Mouse (Mus musculus): Measurements from ENCODE around the gene Prkg2. TPM values are rescaled to one million over a fixed set of nuclear protein-coding genes. Genes with fewer than 3 reads are reported as not detected.

Gene Prkg2
- polyA plus RNA-seq, 1 experiment from 2014 or later, result 0.05 TPM

DNA sequence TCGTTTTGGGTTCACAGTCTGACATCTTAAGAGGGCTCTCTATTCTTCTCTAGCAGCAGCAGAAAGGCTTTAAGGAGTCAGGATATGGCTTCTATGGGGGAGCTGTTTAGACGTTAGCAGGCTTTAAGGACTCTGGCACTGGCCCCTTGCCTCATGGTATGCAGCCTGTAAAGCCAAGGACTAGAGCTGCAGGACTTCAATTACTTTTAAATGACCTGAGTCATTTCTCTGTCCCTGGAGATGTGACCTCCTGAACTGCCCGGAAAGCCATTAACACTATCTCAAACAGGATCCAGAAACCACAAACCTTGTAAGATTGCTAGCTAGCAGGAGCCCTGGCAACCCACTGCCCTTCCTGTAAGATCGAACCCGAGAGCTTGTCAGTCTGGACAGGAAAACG lies 96.4 kb downstream of the Prkg2 start:
- Histone ChIP-seq H3K4me1 (replicated peaks) (no peaks in the 10 kb centered on the region), H3K4me3 (replicated peaks) (no peak overlapping the region), H3K9me3 (replicated peaks) (no peaks in the 10 kb centered on the region), H3K27me3 (no peaks in the 10 kb centered on the region), H3K36me3 (no peaks in the 10 kb centered on the region), H3K4me2 (no peak overlapping the region), H3K27ac (no peak overlapping the region), H3K9ac (no peak overlapping the region)
- WGBS (ENCODE audit: insufficient replicate concordance), result 7% methylated on average over 6 of the region's 6 CpGs
- ATAC-seq (ENCODE audit: low read depth) (no peak), DNase-seq (no peak)

GRCm38 (mm10) chr5:98939631-98940208 lies 97.4 kb downstream of the Prkg2 start:
- Histone ChIP-seq H3K4me3 (replicated peaks) (no peak overlapping the region), H3K9me3 (replicated peaks) (no peaks in the 10 kb centered on the region), H3K27me3 (no peaks in the 10 kb centered on the region), H3K4me2 (no peak overlapping the region), H3K9ac (no peak overlapping the region), H3K36me3 (no peaks in the 10 kb centered on the region), H3K4me1 (replicated peaks) (no peaks in the 10 kb centered on the region), H3K27ac (no peak overlapping the region)
- 57% methylated on average over 6 of the region's 6 CpGs for WGBS (ENCODE audit: insufficient replicate concordance)
- DNase-seq, result no peak
- ATAC-seq (ENCODE audit: low read depth), result no peak

- ATAC-seq (ENCODE audit: low read depth) (no peak), DNase-seq (no peak)
- H3K4me1 ChIP-seq (replicated peaks), result no peaks in the 10 kb centered on the region
- no peaks in the 10 kb centered on the region for H3K27me3 ChIP-seq
- no peak overlapping the region for H3K27ac ChIP-seq
- no peaks in the 10 kb centered on the region for H3K9me3 ChIP-seq (replicated peaks)
- H3K9ac ChIP-seq, result no peak overlapping the region
- 71% methylated on average over 9 of the region's 9 CpGs for WGBS (ENCODE audit: insufficient replicate concordance)
- no peak overlapping the region for H3K4me2 ChIP-seq
- no peak overlapping the region for H3K4me3 ChIP-seq (replicated peaks)
- no peaks in the 10 kb centered on the region for H3K36me3 ChIP-seq
Measured at GRCm38 (mm10) chr5:98939116-98939515, 98.0 kb downstream of the Prkg2 start.

DNA sequence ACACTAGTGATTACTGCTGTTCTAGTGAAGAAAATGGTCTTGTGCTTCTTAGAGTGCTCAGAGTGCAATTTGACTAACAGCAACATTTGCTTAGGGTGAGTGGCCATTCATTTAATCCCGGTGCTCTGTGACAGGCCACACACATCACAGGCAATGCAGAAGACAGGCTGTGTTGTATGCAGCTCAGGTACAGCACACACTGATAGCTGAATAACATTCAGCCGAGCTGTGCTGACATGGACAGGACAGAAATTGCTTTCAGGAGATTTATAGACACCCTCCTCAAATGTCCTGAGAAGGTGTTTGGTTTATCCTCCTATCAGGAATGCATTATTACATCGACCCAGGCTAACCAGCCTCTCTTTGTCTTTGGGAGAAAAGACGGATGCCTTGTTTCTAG lies 99.3 kb downstream of the Prkg2 start:
- Histone ChIP-seq H3K27me3 (no peaks in the 10 kb centered on the region), H3K4me3 (replicated peaks) (no peak overlapping the region), H3K36me3 (no peaks in the 10 kb centered on the region), H3K27ac (no peak overlapping the region), H3K4me1 (replicated peaks) (no peaks in the 10 kb centered on the region), H3K9ac (no peak overlapping the region), H3K9me3 (replicated peaks) (no peaks in the 10 kb centered on the region), H3K4me2 (no peak overlapping the region)
- no peak for DNase-seq
- 49% methylated on average over 4 of the region's 4 CpGs for WGBS (ENCODE audit: insufficient replicate concordance)
- ATAC-seq (ENCODE audit: low read depth), result no peak

- no peak overlapping the region for H3K27ac ChIP-seq
Measured at GRCm38 (mm10) chr5:98936650-98937049, 100.5 kb downstream of the Prkg2 start.

DNA sequence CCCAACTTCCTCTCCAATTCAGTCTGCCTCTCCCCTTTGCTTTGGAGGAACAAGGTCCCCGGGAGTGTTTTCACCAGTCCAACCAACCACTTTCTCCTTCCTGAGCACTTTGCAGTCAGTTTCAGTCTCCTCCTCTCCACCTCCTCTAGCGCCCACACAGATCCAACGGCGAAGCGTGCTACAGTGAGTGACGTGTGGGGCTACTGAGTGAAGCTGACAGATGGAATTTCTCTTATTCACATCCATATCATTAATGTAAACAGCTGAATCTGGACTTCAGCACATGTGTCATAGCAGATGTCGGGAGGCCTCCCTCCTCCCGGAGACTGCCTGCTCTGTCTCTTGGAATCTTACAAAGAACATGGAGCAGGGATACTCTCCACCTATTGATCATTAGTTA lies 101.2 kb downstream of the Prkg2 start:
- Histone ChIP-seq H3K27ac (no peak overlapping the region), H3K9me3 (replicated peaks) (no peaks in the 10 kb centered on the region), H3K4me2 (no peak overlapping the region), H3K9ac (no peak overlapping the region), H3K27me3 (no peaks in the 10 kb centered on the region), H3K36me3 (no peaks in the 10 kb centered on the region), H3K4me1 (replicated peaks) (no peaks in the 10 kb centered on the region), H3K4me3 (replicated peaks) (no peak overlapping the region)
- DNase-seq (no peak), ATAC-seq (ENCODE audit: low read depth) (no peak)
- 59% methylated on average over 8 of the region's 8 CpGs for WGBS (ENCODE audit: insufficient replicate concordance)

More at GRCm38 (mm10) chr5:98936650-98937049, 100.5 kb downstream of the Prkg2 start:
- H3K4me1 ChIP-seq (replicated peaks), result no peaks in the 10 kb centered on the region
- H3K4me3 ChIP-seq (replicated peaks), result no peak overlapping the region
- ATAC-seq (ENCODE audit: low read depth), result no peak
- WGBS (ENCODE audit: insufficient replicate concordance), result 22% methylated on average over 2 of the region's 2 CpGs
- no peaks in the 10 kb centered on the region for H3K36me3 ChIP-seq
- no peaks in the 10 kb centered on the region for H3K27me3 ChIP-seq
- H3K9me3 ChIP-seq (replicated peaks), result no peaks in the 10 kb centered on the region
- H3K9ac ChIP-seq, result no peak overlapping the region
- no peak for DNase-seq
- H3K4me2 ChIP-seq, result no peak overlapping the region

DNA sequence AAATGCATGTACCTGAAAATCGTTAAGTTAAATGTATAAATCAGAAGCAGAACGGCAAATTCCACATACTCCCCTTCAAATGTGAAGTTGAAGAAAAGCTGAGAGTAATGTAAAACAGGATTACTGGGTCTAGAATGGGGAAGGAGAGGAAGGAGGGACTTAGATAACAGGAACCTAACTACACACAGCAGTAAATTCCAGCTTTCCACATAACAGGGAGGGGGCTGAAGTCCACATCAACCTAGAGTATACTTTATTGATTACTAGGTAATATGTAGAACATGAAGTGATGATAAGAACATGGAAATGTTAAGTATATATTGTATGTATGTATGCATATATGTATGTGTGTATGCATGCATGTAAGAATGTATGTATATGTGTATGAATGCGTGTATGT lies 114.2 kb downstream of the Prkg2 start:
- 71% methylated on average over 3 of the region's 3 CpGs for WGBS (ENCODE audit: insufficient replicate concordance)
- Histone ChIP-seq H3K36me3 (no peaks in the 10 kb centered on the region), H3K27me3 (no peaks in the 10 kb centered on the region), H3K4me2 (no peak overlapping the region), H3K27ac (no peak overlapping the region), H3K9ac (no peak overlapping the region), H3K4me3 (replicated peaks) (no peak overlapping the region), H3K4me1 (replicated peaks) (no peaks in the 10 kb centered on the region), H3K9me3 (replicated peaks) (no peaks in the 10 kb centered on the region)
- ATAC-seq (ENCODE audit: low read depth) (no peak), DNase-seq (no peak)

DNA sequence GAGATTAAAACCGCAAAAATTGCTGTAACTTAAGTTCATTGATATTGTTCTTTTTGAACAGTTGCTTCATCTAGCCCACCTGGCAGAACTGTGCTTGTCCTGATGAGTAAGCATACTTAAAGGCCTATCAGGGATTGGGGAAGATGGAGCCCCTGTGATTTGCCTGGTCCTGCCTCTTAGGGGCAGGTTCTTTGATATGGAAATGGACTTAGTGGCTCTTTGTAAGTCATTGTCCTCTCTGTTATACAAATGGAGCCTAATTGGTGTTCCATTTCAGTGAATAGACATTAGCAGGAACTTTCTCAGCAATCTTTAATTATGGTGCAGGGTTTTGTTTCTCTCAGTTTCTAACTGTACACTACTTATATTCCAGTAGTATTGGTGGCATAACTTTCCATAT lies 115.5 kb downstream of the Prkg2 start:
- Histone ChIP-seq H3K4me1 (replicated peaks) (no peaks in the 10 kb centered on the region), H3K36me3 (no peaks in the 10 kb centered on the region), H3K27ac (no peak overlapping the region), H3K4me2 (no peak overlapping the region), H3K9ac (no peak overlapping the region), H3K4me3 (replicated peaks) (no peak overlapping the region), H3K27me3 (no peaks in the 10 kb centered on the region), H3K9me3 (replicated peaks) (no peaks in the 10 kb centered on the region)
- 54% methylated on average over 1 of the region's 1 CpGs for WGBS (ENCODE audit: insufficient replicate concordance)
- DNase-seq, result no peak
- no peak for ATAC-seq (ENCODE audit: low read depth)

DNA sequence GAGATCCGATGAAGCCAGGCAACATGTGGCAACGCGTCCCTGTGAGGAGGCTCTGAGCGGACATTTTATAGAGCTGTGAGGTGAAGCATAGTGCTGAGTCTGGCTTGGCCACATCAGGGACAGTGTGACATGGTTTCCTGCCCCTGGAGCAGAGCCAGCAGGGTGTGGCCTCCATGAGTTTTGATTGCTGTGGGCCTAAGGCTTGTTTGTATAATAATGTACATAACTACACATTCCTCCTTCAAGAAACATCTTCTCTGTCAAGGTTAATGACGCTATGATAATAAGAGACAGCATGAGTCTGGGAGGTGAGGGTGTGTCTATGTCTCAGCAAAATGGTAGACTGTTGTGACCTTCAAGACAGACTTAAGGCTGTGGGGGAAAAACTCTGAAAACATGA lies 118.4 kb downstream of the Prkg2 start:
- H3K27me3 ChIP-seq, result no peaks in the 10 kb centered on the region
- H3K9ac ChIP-seq, result no peak overlapping the region
- no peaks in the 10 kb centered on the region for H3K4me1 ChIP-seq (replicated peaks)
- no peaks in the 10 kb centered on the region for H3K36me3 ChIP-seq
- ATAC-seq (ENCODE audit: low read depth) (no peak), DNase-seq (no peak)
- no peak overlapping the region for H3K4me2 ChIP-seq
- H3K9me3 ChIP-seq (replicated peaks), result no peaks in the 10 kb centered on the region
- 70% methylated on average over 5 of the region's 5 CpGs for WGBS (ENCODE audit: insufficient replicate concordance)
- H3K27ac ChIP-seq, result no peak overlapping the region
- no peak overlapping the region for H3K4me3 ChIP-seq (replicated peaks)

GRCm38 (mm10) chr5:98902339-98902738 lies 134.8 kb downstream of the Prkg2 start:
- DNase-seq (no peak), ATAC-seq (ENCODE audit: low read depth) (no peak)
- Histone ChIP-seq H3K4me2 (no peak overlapping the region), H3K4me1 (replicated peaks) (no peaks in the 10 kb centered on the region), H3K4me3 (replicated peaks) (no peak overlapping the region), H3K27ac (no peak overlapping the region), H3K9me3 (replicated peaks) (no peaks in the 10 kb centered on the region), H3K9ac (no peak overlapping the region), H3K27me3 (no peaks in the 10 kb centered on the region), H3K36me3 (no peaks in the 10 kb centered on the region)
- 54% methylated on average over 4 of the region's 4 CpGs for WGBS (ENCODE audit: insufficient replicate concordance)

DNA sequence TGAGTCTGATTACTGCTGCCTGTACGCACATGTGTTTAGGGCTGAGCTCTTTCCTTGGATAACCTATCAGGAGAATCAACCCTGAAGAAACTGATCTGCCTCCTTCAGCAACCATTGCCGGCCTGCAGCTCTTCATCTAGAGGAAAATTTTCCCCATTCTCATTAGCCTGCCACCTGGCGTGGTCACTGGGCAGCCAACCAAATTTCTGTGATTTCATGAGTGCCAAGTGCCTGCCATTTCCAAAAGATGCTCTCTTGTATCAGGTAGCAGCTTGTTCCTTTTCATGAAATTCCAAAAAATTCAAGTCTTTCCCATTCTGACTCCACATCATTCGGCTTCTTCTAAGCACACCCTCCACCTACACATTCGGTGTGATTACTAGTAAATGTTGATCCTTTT lies 136.2 kb downstream of the Prkg2 start:
- Histone ChIP-seq H3K9ac (no peak overlapping the region), H3K4me3 (replicated peaks) (no peak overlapping the region), H3K4me1 (replicated peaks) (no peaks in the 10 kb centered on the region), H3K27ac (no peak overlapping the region), H3K9me3 (replicated peaks) (no peaks in the 10 kb centered on the region), H3K4me2 (no peak overlapping the region), H3K36me3 (no peaks in the 10 kb centered on the region), H3K27me3 (no peaks in the 10 kb centered on the region)
- DNase-seq, result no peak
- no peak for ATAC-seq (ENCODE audit: low read depth)
- 60% methylated on average over 5 of the region's 5 CpGs for WGBS (ENCODE audit: insufficient replicate concordance)

DNA sequence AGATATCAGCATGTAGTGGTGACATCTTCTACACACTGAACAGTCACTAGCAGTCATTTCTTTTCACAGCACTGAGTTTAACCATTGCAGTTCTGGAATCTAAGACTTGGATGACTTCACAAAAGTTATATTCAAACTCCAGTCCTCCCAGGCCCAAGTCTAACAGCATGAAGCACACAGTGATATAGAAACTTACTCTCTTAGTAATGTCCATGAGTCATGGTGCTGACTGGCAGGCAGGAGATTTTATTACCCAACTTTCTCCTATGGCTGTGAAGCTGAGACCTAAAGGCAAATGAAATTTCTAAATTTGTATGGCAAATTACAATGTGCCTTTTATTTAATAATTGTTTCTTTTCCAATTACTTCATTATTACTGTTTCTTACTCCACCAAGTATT lies 139.2 kb downstream of the Prkg2 start:
- no peaks in the 10 kb centered on the region for H3K27me3 ChIP-seq
- H3K4me1 ChIP-seq (replicated peaks), result no peaks in the 10 kb centered on the region
- H3K9ac ChIP-seq, result no peak overlapping the region
- no peaks in the 10 kb centered on the region for H3K36me3 ChIP-seq
- H3K9me3 ChIP-seq (replicated peaks), result no peaks in the 10 kb centered on the region
- ATAC-seq (ENCODE audit: low read depth) (no peak), DNase-seq (no peak)
- H3K27ac ChIP-seq, result no peak overlapping the region
- H3K4me2 ChIP-seq, result no peak overlapping the region
- H3K4me3 ChIP-seq (replicated peaks), result no peak overlapping the region

Data from liver, embryonic 13.5 days (tissue).